Mouse (Mus musculus): ENCODE measurements around the gene Gm6588. TPM values are rescaled to one million over a fixed set of nuclear protein-coding genes. Genes with fewer than 3 reads are reported as not detected.

The Gm6588 gene
- total RNA-seq, 2 experiments from 2014 or later, result not detected

Other genes with a start within 250 kb of the Gm6588 start
- gene Cryba4, start 196.9 kb upstream of the Gm6588 start, total RNA-seq (2014; fragmentation: Nextera tagmentation), result not detected in 2 replicates
- not detected in 2 replicates for gene Cryba4, start 196.9 kb upstream of the Gm6588 start, total RNA-seq (2017)
- not detected in 2 replicates for gene Crybb1, start 193.6 kb upstream of the Gm6588 start, total RNA-seq (2014; fragmentation: Nextera tagmentation)
- not detected in 2 replicates for gene Crybb1, start 193.6 kb upstream of the Gm6588 start, total RNA-seq (2017)
- 37.4 and 43.4 TPM in 2 replicates for gene Tpst2, start 172.7 kb upstream of the Gm6588 start, total RNA-seq (2014; fragmentation: Nextera tagmentation)
- 17.6 and 27.3 TPM in 2 replicates for gene Tpst2, start 172.7 kb upstream of the Gm6588 start, total RNA-seq (2017)
- 32.1 and 33.3 TPM in 2 replicates for gene Tfip11, start 123.1 kb upstream of the Gm6588 start, total RNA-seq (2014; fragmentation: Nextera tagmentation)
- 14.7 and 22.6 TPM in 2 replicates for gene Tfip11, start 123.1 kb upstream of the Gm6588 start, total RNA-seq (2017)
- gene Srrd, start 106.4 kb upstream of the Gm6588 start, total RNA-seq (2014; fragmentation: Nextera tagmentation), result 17.6 and 30.6 TPM in 2 replicates
- 16.2 and 18.7 TPM in 2 replicates for gene Srrd, start 106.4 kb upstream of the Gm6588 start, total RNA-seq (2017)
- gene Hps4, start 106.3 kb upstream of the Gm6588 start, total RNA-seq (2014; fragmentation: Nextera tagmentation), result 18.6 and 41.1 TPM in 2 replicates
- gene Hps4, start 106.3 kb upstream of the Gm6588 start, total RNA-seq (2017), result 5.9 and 9.6 TPM in 2 replicates
- gene Gm6583, start 93.4 kb upstream of the Gm6588 start, total RNA-seq (2014; fragmentation: Nextera tagmentation), result not detected in 2 replicates
- not detected in 2 replicates for gene Gm6583, start 93.4 kb upstream of the Gm6588 start, total RNA-seq (2017)
- not detected in 2 replicates for gene Asphd2, start 54.6 kb upstream of the Gm6588 start, total RNA-seq (2014; fragmentation: Nextera tagmentation)
- gene Asphd2, start 54.6 kb upstream of the Gm6588 start, total RNA-seq (2017), result not detected in 2 replicates
- not detected in 2 replicates for gene Sez6l, start 127.8 kb downstream of the Gm6588 start, total RNA-seq (2014; fragmentation: Nextera tagmentation)
- not detected in 2 replicates for gene Sez6l, start 127.8 kb downstream of the Gm6588 start, total RNA-seq (2017)

All from megakaryocyte-erythroid progenitor cell, adult 5-6 weeks (primary cell).